Mouse (Mus musculus) megakaryocyte, embryonic 14.5 days (primary cell): ENCODE data around the gene Fli1.

Experiments used
- FLI1 ChIP-seq: IDR thresholded peaks from 2 replicates; pipeline ENCODE4 v1.6.1; 2012; ENCODE audit warnings: low read length, inconsistent platforms, mixed read lengths
- GATA1 ChIP-seq: IDR thresholded peaks from 3 replicates; pipeline ENCODE4 v1.6.1; 2012; ENCODE audit warnings: mixed read lengths, low read length, inconsistent platforms, borderline replicate concordance

DNA sequence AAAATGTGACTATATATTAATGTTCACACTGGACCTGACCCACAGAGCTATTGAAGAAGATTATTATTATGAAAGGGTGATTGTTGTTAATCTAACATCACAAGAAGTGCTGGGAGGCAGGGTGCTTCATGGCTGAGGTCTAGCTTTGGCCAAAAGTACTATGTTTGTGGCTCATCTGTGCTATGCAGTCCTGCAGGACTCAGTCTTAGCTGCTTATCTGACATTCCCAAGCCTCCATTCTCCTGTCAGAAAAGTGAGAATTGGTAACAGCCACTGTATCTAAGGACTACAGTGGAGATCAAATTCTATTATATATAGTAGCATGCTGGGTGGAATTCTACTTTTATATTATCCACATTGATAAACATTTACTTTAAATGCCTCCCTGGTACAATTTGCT is 16.8 kb upstream of the Fli1 start:
- TF ChIP-seq FLI1 (no peak), GATA1 (no peak)
